Mouse (Mus musculus): Measurements from ENCODE around the gene Ctnnd2. TPM values are rescaled to one million over a fixed set of nuclear protein-coding genes. Genes with fewer than 3 reads are reported as not detected.

The Ctnnd2 gene
- polyA plus RNA-seq, 1 experiment = 2.1 TPM

GRCm38 (mm10) chr15:30777801-30778200 is 605.4 kb downstream of the Ctnnd2 start:
- 79% methylated on average over 5 of the region's 5 CpGs for WGBS
- no peak for TF ChIP-seq CTCF (IDR thresholded peaks at IDR 0.05; ENCODE audit: control insufficient read depth, insufficient read depth, low read length)
- H3K4me1 ChIP-seq (ENCODE audit: control insufficient read depth, insufficient read depth, low read length) = no peaks in the 10 kb centered on the region
- no peak overlapping the region for H3K4me3 ChIP-seq (replicated peaks; ENCODE audit: control insufficient read depth, low read depth, low read length)
- no peak overlapping the region for H3K27ac ChIP-seq (ENCODE audit: control insufficient read depth, insufficient read depth, low read depth, low read length, poor library complexity)

- H3K27ac ChIP-seq (ENCODE audit: control insufficient read depth, insufficient read depth, low read depth, low read length, poor library complexity) = no peak overlapping the region
- TF ChIP-seq CTCF (IDR thresholded peaks at IDR 0.05; ENCODE audit: control insufficient read depth, insufficient read depth, low read length) (no peak), POLR2A (IDR thresholded peaks at IDR 0.05; ENCODE audit: borderline replicate concordance, control insufficient read depth, low read depth, low read length) (no peak)
- WGBS = 71% methylated on average over 1 of the region's 1 CpGs
- no peaks in the 10 kb centered on the region for H3K4me1 ChIP-seq (ENCODE audit: control insufficient read depth, insufficient read depth, low read length)
- H3K4me3 ChIP-seq (replicated peaks; ENCODE audit: control insufficient read depth, low read depth, low read length) = no peak overlapping the region
Observed at GRCm38 (mm10) chr15:30779903-30780302, 607.5 kb downstream of the Ctnnd2 start.

GRCm38 (mm10) chr15:30780977-30781376 is 608.6 kb downstream of the Ctnnd2 start:
- TF ChIP-seq POLR2A (IDR thresholded peaks at IDR 0.05; ENCODE audit: borderline replicate concordance, control insufficient read depth, low read depth, low read length) (no peak), CTCF (IDR thresholded peaks at IDR 0.05; ENCODE audit: control insufficient read depth, insufficient read depth, low read length) (no peak)
- Histone ChIP-seq H3K4me1 (ENCODE audit: control insufficient read depth, insufficient read depth, low read length) (no peaks in the 10 kb centered on the region), H3K27ac (ENCODE audit: control insufficient read depth, insufficient read depth, low read depth, low read length, poor library complexity) (no peak overlapping the region), H3K4me3 (replicated peaks; ENCODE audit: control insufficient read depth, low read depth, low read length) (no peak overlapping the region)

- no peak overlapping the region for H3K4me3 ChIP-seq (replicated peaks; ENCODE audit: control insufficient read depth, low read depth, low read length)
- no peak overlapping the region for H3K27ac ChIP-seq (ENCODE audit: control insufficient read depth, insufficient read depth, low read depth, low read length, poor library complexity)
- H3K4me1 ChIP-seq (ENCODE audit: control insufficient read depth, insufficient read depth, low read length) = no peaks in the 10 kb centered on the region
- no peak for TF ChIP-seq CTCF (IDR thresholded peaks at IDR 0.05; ENCODE audit: control insufficient read depth, insufficient read depth, low read length)
- TF ChIP-seq POLR2A (IDR thresholded peaks at IDR 0.05; ENCODE audit: borderline replicate concordance, control insufficient read depth, low read depth, low read length) = no peak
- WGBS = 65% methylated on average over 5 of the region's 5 CpGs
Observed at GRCm38 (mm10) chr15:30785706-30786320, 613.4 kb downstream of the Ctnnd2 start.

GRCm38 (mm10) chr15:30793260-30793659 is 620.9 kb downstream of the Ctnnd2 start:
- 72% methylated on average over 3 of the region's 3 CpGs for WGBS
- no peak overlapping the region for H3K27ac ChIP-seq (ENCODE audit: control insufficient read depth, insufficient read depth, low read depth, low read length, poor library complexity)
- H3K4me3 ChIP-seq (replicated peaks; ENCODE audit: control insufficient read depth, low read depth, low read length) = no peak overlapping the region
- TF ChIP-seq POLR2A (IDR thresholded peaks at IDR 0.05; ENCODE audit: borderline replicate concordance, control insufficient read depth, low read depth, low read length) (no peak), CTCF (IDR thresholded peaks at IDR 0.05; ENCODE audit: control insufficient read depth, insufficient read depth, low read length) (no peak)
- H3K4me1 ChIP-seq (ENCODE audit: control insufficient read depth, insufficient read depth, low read length) = no peaks in the 10 kb centered on the region

- Histone ChIP-seq H3K4me1 (ENCODE audit: control insufficient read depth, insufficient read depth, low read length) (no peaks in the 10 kb centered on the region), H3K4me3 (replicated peaks; ENCODE audit: control insufficient read depth, low read depth, low read length) (no peak overlapping the region), H3K27ac (ENCODE audit: control insufficient read depth, insufficient read depth, low read depth, low read length, poor library complexity) (no peak overlapping the region)
- WGBS = 83% methylated on average over 3 of the region's 3 CpGs
- TF ChIP-seq POLR2A (IDR thresholded peaks at IDR 0.05; ENCODE audit: borderline replicate concordance, control insufficient read depth, low read depth, low read length) (no peak), CTCF (IDR thresholded peaks at IDR 0.05; ENCODE audit: control insufficient read depth, insufficient read depth, low read length) (no peak)
Observed at GRCm38 (mm10) chr15:30795723-30796122, 623.3 kb downstream of the Ctnnd2 start.

- no peak overlapping the region for H3K27ac ChIP-seq (ENCODE audit: control insufficient read depth, insufficient read depth, low read depth, low read length, poor library complexity)
- no peaks in the 10 kb centered on the region for H3K4me1 ChIP-seq (ENCODE audit: control insufficient read depth, insufficient read depth, low read length)
- no peak overlapping the region for H3K4me3 ChIP-seq (replicated peaks; ENCODE audit: control insufficient read depth, low read depth, low read length)
- 81% methylated on average over 17 of the region's 17 CpGs for WGBS
- TF ChIP-seq POLR2A (IDR thresholded peaks at IDR 0.05; ENCODE audit: borderline replicate concordance, control insufficient read depth, low read depth, low read length) (no peak), CTCF (IDR thresholded peaks at IDR 0.05; ENCODE audit: control insufficient read depth, insufficient read depth, low read length) (no peak)
Observed at GRCm38 (mm10) chr15:30827424-30828263, 655.3 kb downstream of the Ctnnd2 start.

- no peak overlapping the region for H3K4me3 ChIP-seq (replicated peaks; ENCODE audit: control insufficient read depth, low read depth, low read length)
- TF ChIP-seq CTCF (IDR thresholded peaks at IDR 0.05; ENCODE audit: control insufficient read depth, insufficient read depth, low read length) (no peak), POLR2A (IDR thresholded peaks at IDR 0.05; ENCODE audit: borderline replicate concordance, control insufficient read depth, low read depth, low read length) (no peak)
- 84% methylated on average over 17 of the region's 17 CpGs for WGBS
- H3K27ac ChIP-seq (ENCODE audit: control insufficient read depth, insufficient read depth, low read depth, low read length, poor library complexity) = no peak overlapping the region
- H3K4me1 ChIP-seq (ENCODE audit: control insufficient read depth, insufficient read depth, low read length) = no peaks in the 10 kb centered on the region
Observed at GRCm38 (mm10) chr15:30857277-30858176, 685.1 kb downstream of the Ctnnd2 start.
